Mouse (Mus musculus) limb, embryonic 14.5 days (tissue): ENCODE results near the gene Fam204a. TPM values are rescaled to one million over a fixed set of nuclear protein-coding genes. Genes with fewer than 3 reads are reported as not detected.

Experiments
- ATAC-seq: fragments of 200-750 bp; cut with Nextera tagmentation; 2 replicates; pipeline ENCODE4 v1.8.0; 2017; ENCODE audit warnings: low read depth, moderate number of reproducible peaks, moderate TSS enrichment; ENCODE audit not compliant: low FRiP score
- DNase-seq: peaks from one replicate; pipeline ENCODE4 v3.0.0-alpha.2; 2015; ENCODE audit warnings: low spot score
- H3K27ac ChIP-seq: fragments of 300-500 bp; sonication (generic); replicated peaks from 2 replicates; pipeline ENCODE4 v1.5.1; 2014; ENCODE audit warnings: low read depth, mild to moderate bottlenecking, low read length, moderate library complexity, mixed read lengths
- H3K27me3 ChIP-seq: fragments of 300-500 bp; sonication (generic); 2 replicates; pipeline ENCODE4 v1.6.1; 2014; ENCODE audit warnings: low read length, mixed read lengths; ENCODE audit not compliant: control insufficient read depth, insufficient read depth
- H3K36me3 ChIP-seq: fragments of 300-500 bp; sonication (generic); 2 replicates; pipeline ENCODE4 v1.6.1; 2014; ENCODE audit warnings: mild to moderate bottlenecking, low read length, moderate library complexity, mixed read lengths; ENCODE audit not compliant: control insufficient read depth, insufficient read depth
- H3K4me1 ChIP-seq: fragments of 300-500 bp; sonication (generic); 2 replicates; pipeline ENCODE4 v1.6.1; 2014; ENCODE audit warnings: antibody characterized with exemption, low read length, mixed read lengths; ENCODE audit not compliant: control insufficient read depth, insufficient read depth
- H3K4me2 ChIP-seq: fragments of 300-500 bp; sonication (generic); replicated peaks from 2 replicates; pipeline ENCODE4 v1.6.1; 2014; ENCODE audit warnings: low read depth, mild to moderate bottlenecking, low read length, moderate library complexity; ENCODE audit not compliant: severe bottlenecking
- H3K4me3 ChIP-seq: fragments of 300-500 bp; sonication (generic); replicated peaks from 2 replicates; pipeline ENCODE4 v1.5.1; 2014; ENCODE audit warnings: low read length
- H3K9ac ChIP-seq: fragments of 300-500 bp; sonication (generic); 2 replicates; pipeline ENCODE4 v1.6.1; 2014; ENCODE audit warnings: mild to moderate bottlenecking, low read depth, low read length, moderate library complexity; ENCODE audit not compliant: severe bottlenecking
- H3K9me3 ChIP-seq: fragments of 300-500 bp; sonication (generic); 2 replicates; pipeline ENCODE4 v1.6.1; 2016; ENCODE audit warnings: low read length; ENCODE audit not compliant: control insufficient read depth
- POLR2A ChIP-seq: fragments of 200-500 bp; IDR thresholded peaks from 2 replicates; pipeline ENCODE4 v1.8.0; 2012; ENCODE audit warnings: inconsistent platforms, mild to moderate bottlenecking, moderate library complexity, borderline replicate concordance; ENCODE audit not compliant: insufficient read depth, insufficient read length; ENCODE audit errors: extremely low read depth
- WGBS: fragments of 180-500 bp; shearing (Covaris S2); extraction: QIAGEN DNeasy Blood & Tissue Kit; methylation state at CpG from one replicate; pipeline ENCODE4 v1.1.7; 2014; 5-methylcytosine and 5-hydroxymethylcytosine counted together
- polyA plus RNA-seq, 2 experiments: library from polyadenylated mRNA; depleted of rRNA in 1 of 2; stranded (reverse) in 1 of 2; unstranded in 1 of 2; fragments of >200 nt; fragmentation: Nextera tagmentation in 1 of 2; extraction: Ambion mirVana in 1 of 2; gene quantifications; 2 replicates each; pipeline versions ENCODE4 v1.2.1 to v1.2.3; 2012 to 2014

Fam204a gene
- polyA plus RNA-seq, 2 experiments: 30.7 to 57.3 TPM

DNA sequence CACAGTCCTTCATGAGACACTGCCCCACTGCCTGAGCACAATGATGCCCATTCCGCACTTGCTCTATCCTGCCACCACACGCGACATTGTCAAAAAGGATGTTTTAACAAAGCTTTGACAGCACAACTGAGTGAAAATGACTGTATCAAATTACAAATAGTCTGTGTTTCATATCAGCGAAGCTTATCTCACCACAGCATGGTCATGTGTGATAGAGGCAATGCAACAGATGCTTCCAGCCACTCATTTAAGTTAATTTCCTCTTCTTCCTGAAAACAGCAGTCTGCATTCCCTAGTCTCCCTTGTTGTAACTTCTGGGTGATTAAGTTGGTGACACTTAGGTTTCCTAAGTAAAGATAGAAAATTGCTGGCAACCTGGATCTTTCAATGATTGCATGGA lies 33.7 kb downstream of the Fam204a start:
- H3K27ac ChIP-seq: no peak overlapping the region
- no peaks in the 10 kb centered on the region for H3K9me3 ChIP-seq
- no peak for ATAC-seq
- H3K36me3 ChIP-seq: peaks cover 4% of the 10 kb centered on the region; the same call in 1 of the 2 replicates
- no peak overlapping the region for H3K4me3 ChIP-seq
- no peak for TF ChIP-seq POLR2A
- no peaks in the 10 kb centered on the region for H3K4me1 ChIP-seq
- WGBS: 90% methylated on average over 4 of the region's 4 CpGs
- H3K9ac ChIP-seq: no peak overlapping the region
- H3K27me3 ChIP-seq: no peaks in the 10 kb centered on the region
- H3K4me2 ChIP-seq: no peak overlapping the region
- DNase-seq: no peak

DNA sequence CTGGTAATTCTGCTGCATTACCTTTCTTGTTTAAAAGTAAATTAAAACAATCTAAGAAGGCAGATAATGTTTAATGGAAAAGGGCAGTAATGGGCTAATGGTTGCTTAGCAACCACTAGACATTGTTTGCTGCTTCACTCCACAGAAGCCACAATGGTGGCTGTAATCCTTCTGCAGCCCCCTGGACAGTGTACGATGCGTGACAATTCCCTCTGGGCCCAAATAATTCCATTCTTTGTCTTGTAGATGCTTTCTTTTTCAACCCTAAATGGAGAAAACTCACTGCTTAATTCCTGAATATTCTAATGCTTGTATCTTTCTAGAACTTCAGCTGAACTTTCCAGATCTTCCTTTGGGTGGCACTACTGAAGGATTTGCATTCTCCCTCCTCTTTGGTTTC lies 37.3 kb downstream of the Fam204a start:
- DNase-seq (no peak), ATAC-seq (no peak)
- H3K4me3 ChIP-seq: no peak overlapping the region
- H3K27me3 ChIP-seq: no peaks in the 10 kb centered on the region
- H3K36me3 ChIP-seq: no peaks in the 10 kb centered on the region
- H3K27ac ChIP-seq: no peak overlapping the region
- no peak overlapping the region for H3K4me2 ChIP-seq
- 72% methylated on average over 2 of the region's 2 CpGs for WGBS
- TF ChIP-seq POLR2A: no peak
- H3K4me1 ChIP-seq: no peaks in the 10 kb centered on the region
- no peak overlapping the region for H3K9ac ChIP-seq
- no peaks in the 10 kb centered on the region for H3K9me3 ChIP-seq

GRCm38 (mm10) chr19:60182901-60183300 lies 43.6 kb downstream of the Fam204a start:
- Histone ChIP-seq H3K4me1 (no peaks in the 10 kb centered on the region), H3K4me2 (no peak overlapping the region), H3K27me3 (no peaks in the 10 kb centered on the region), H3K9ac (no peak overlapping the region), H3K4me3 (no peak overlapping the region), H3K27ac (no peak overlapping the region), H3K36me3 (peaks cover 6% of the 10 kb centered on the region; the same call in 1 of the 2 replicates), H3K9me3 (no peaks in the 10 kb centered on the region)
- ATAC-seq (no peak), DNase-seq (no peak)
- 87% methylated on average over 1 of the region's 1 CpGs for WGBS
- TF ChIP-seq POLR2A: no peak

GRCm38 (mm10) chr19:60182171-60182570 lies 44.3 kb downstream of the Fam204a start:
- 100% methylated on average over 1 of the region's 1 CpGs for WGBS

DNA sequence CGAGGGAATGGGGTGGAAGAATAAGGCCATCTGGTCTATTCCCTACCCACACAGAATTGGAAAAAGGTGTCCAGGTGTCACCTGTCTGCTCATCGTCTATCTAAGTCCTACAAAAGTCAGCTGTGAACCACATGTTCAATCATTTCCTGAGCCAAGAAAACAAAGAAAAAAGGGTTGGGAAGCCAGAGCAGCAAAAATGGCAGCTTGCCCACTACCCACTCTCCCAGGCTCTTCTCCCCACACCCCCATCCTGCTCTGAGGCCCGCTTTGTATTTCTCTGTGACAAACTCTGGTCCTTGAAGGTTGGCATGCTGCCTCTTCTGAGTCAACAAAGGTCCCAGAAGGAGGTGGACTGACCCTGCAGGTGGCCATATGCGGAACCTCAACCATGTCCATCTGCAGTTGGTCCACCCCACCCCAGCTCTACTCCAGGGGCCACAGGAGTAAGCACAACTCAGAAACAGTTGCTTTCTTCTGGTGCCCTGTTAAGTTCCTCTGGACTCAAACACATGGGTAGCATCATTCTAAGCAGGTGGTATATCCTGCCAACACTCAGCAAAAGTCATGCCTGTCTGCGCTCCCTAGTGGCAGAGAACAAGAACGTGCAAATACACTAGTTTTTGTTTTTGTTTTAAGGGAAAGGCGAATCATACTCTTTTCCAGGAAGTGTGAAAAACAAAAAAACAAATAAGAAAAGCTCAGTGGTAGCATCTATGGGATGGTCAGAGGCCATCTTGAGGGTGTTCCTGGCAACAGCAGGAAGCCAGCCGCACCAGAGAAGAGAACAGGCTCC lies 47.5 kb downstream of the Fam204a start:
- H3K36me3 ChIP-seq: peaks cover 6% of the 10 kb centered on the region; the same call in 1 of the 2 replicates
- H3K27ac ChIP-seq: no peak overlapping the region
- TF ChIP-seq POLR2A: no peak
- H3K4me3 ChIP-seq: no peak overlapping the region
- H3K4me2 ChIP-seq: no peak overlapping the region
- no peaks in the 10 kb centered on the region for H3K4me1 ChIP-seq
- no peaks in the 10 kb centered on the region for H3K27me3 ChIP-seq
- ATAC-seq: no peak; the same call in 1 of the 2 replicates
- no peak overlapping the region for H3K9ac ChIP-seq
- WGBS: 77% methylated on average over 8 of the region's 8 CpGs
- H3K9me3 ChIP-seq: no peaks in the 10 kb centered on the region
- DNase-seq: peak; percentile 59

More at GRCm38 (mm10) chr19:60182171-60182570, 44.3 kb downstream of the Fam204a start:
- DNase-seq (no peak), ATAC-seq (no peak)
- H3K4me2 ChIP-seq: no peak overlapping the region
- H3K36me3 ChIP-seq: peaks cover 6% of the 10 kb centered on the region; the same call in 1 of the 2 replicates
- H3K4me1 ChIP-seq: no peaks in the 10 kb centered on the region
- no peaks in the 10 kb centered on the region for H3K27me3 ChIP-seq
- TF ChIP-seq POLR2A: no peak
- H3K4me3 ChIP-seq: no peak overlapping the region
- no peaks in the 10 kb centered on the region for H3K9me3 ChIP-seq
- H3K9ac ChIP-seq: no peak overlapping the region
- H3K27ac ChIP-seq: no peak overlapping the region
